In the genomic region with DNA sequence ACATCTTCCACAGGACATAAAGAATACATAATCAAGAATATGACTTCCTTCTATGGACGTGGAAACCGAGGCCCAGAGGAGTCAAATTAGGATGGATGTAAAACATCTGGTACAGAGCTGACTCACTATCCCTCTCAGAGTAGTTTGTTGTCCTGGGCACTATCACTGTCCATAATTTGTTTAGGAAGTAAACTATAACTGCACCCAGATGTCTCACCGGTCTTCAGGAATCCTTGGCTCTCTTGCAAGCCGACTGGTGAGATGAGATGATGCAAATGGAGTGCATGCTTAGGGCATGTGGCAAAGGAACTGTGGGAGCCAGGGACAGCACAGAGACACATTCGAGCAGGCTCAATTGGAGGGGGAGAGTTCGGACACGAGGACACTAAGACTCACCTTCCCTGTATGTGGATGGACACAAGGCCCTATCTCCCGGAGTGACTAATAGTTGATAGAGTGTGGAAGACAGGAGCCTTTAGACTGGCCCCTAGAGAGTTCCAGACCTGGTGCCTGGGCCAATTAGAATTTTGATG, we compare ENCODE assay signal across 32 mouse cellular contexts. TPM values are rescaled to one million over a fixed set of nuclear protein-coding genes. Genes with fewer than 3 reads are reported as not detected.
DNase-seq lines count a peak whose midpoint lies in the region; ATAC-seq and TF ChIP-seq lines count a peak whose summit lies in the region.
"Had no signal": no experiment of that assay in that cellular context is flagged by ENCODE, and none has a peak within 500 bp of the region (broad histone marks: within the 10 kb centered on the region; RNA-seq: fewer than 3 reads in every experiment).

No protein-coding gene starts in this region.

- H3K27ac ChIP-seq in limb, embryonic 14.5 days (replicated peaks; ENCODE audit: low read depth, low read length), result no peak overlapping the region
- no peak overlapping the region for H3K27ac ChIP-seq in limb, embryonic 10.5 days
- no peak overlapping the region for H3K27ac ChIP-seq in embryonic facial prominence, embryonic 10.5 days (replicated peaks)
- H3K27ac ChIP-seq in embryonic fibroblast, embryonic 13.5 days (ENCODE audit: insufficient read depth, low read length), result peak overlapping the region; percentile 52
- H3K27ac ChIP-seq: embryonic facial prominence, embryonic 13.5 days; heart, embryonic 10.5 days; heart, embryonic 15.5 days; hindbrain, embryonic 12.5 days; hindbrain, postnatal 0 days; intestine, embryonic 15.5 days; liver, embryonic 14.5 days; neural tube, embryonic 12.5 days had no signal

- H3K36me3 ChIP-seq in limb, embryonic 14.5 days (ENCODE audit: control insufficient read depth, insufficient read depth, low read length), result peaks cover 8% of the 10 kb centered on the region
- no peaks in the 10 kb centered on the region for H3K36me3 ChIP-seq in limb, embryonic 10.5 days
- H3K36me3 ChIP-seq in embryonic facial prominence, embryonic 10.5 days (replicated peaks), result no peaks in the 10 kb centered on the region
- H3K36me3 ChIP-seq: heart, embryonic 10.5 days; heart, embryonic 15.5 days; hindbrain, embryonic 12.5 days; intestine, embryonic 15.5 days; neural tube, embryonic 12.5 days had no signal

- TF ChIP-seq POLR2A in limb, embryonic 14.5 days (IDR thresholded peaks at IDR 0.05; ENCODE audit: borderline replicate concordance, extremely low read depth, insufficient read depth, insufficient read length), result no peak
- TF ChIP-seq POLR2A in embryonic fibroblast, embryonic 13.5 days (IDR thresholded peaks at IDR 0.05; ENCODE audit: low read depth, low read length), result no peak

- no peak overlapping the region for H3K9ac ChIP-seq in limb, embryonic 14.5 days (ENCODE audit: low read depth, low read length, severe bottlenecking)
- H3K9ac ChIP-seq: embryonic facial prominence, embryonic 13.5 days; heart, embryonic 15.5 days; hindbrain, embryonic 12.5 days; intestine, embryonic 15.5 days; liver, embryonic 14.5 days; neural tube, embryonic 12.5 days had no signal

- no peak overlapping the region for H3K4me2 ChIP-seq in limb, embryonic 14.5 days (replicated peaks; ENCODE audit: low read depth, low read length, severe bottlenecking)
- H3K4me2 ChIP-seq: embryonic facial prominence, embryonic 13.5 days; heart, embryonic 15.5 days; hindbrain, embryonic 12.5 days; intestine, embryonic 15.5 days; midbrain, embryonic 11.5 days; neural tube, embryonic 12.5 days had no signal

- 64% methylated on average over 8 of the region's 8 CpGs for whole genome bisulfite sequencing in limb, embryonic 14.5 days
- 68% methylated on average over 8 of the region's 8 CpGs for WGBS in limb, embryonic 10.5 days
- 60% methylated on average over 8 of the region's 8 CpGs for WGBS in embryonic facial prominence, embryonic 10.5 days

- no peaks in the 10 kb centered on the region for H3K4me1 ChIP-seq in limb, embryonic 14.5 days (ENCODE audit: control insufficient read depth, insufficient read depth, low read length)
- H3K4me1 ChIP-seq in limb, embryonic 10.5 days, result peaks cover 2% of the 10 kb centered on the region
- peaks cover 17% of the 10 kb centered on the region for H3K4me1 ChIP-seq in embryonic facial prominence, embryonic 10.5 days
- H3K4me1 ChIP-seq in embryonic fibroblast, embryonic 13.5 days (ENCODE audit: control insufficient read depth, insufficient read depth, low read length), result peaks cover 5% of the 10 kb centered on the region
- H3K4me1 ChIP-seq: heart, embryonic 10.5 days; heart, embryonic 15.5 days; hindbrain, embryonic 12.5 days; intestine, embryonic 15.5 days; neural tube, embryonic 12.5 days had no signal

- ATAC-seq in limb, embryonic 14.5 days (ENCODE audit: low FRiP score, low read depth), result no peak
- ATAC-seq: activated CD4-positive, CD25-positive, alpha-beta regulatory T cell, adult 4 months; CD4-positive, CD25-positive, alpha-beta regulatory T cell, adult 4 months; forebrain, embryonic 14.5 days; hindbrain, postnatal 0 days; intestine, embryonic 15.5 days; midbrain, embryonic 16.5 days had no signal

- peak; percentile 18 for DNase-seq in limb, embryonic 14.5 days (ENCODE audit: low spot score)
- no peak for DNase-seq in limb, embryonic 10.5 days (ENCODE audit: low spot score)
- peak; percentile 96 for DNase-seq in 3T3-L1 (ENCODE audit: low read depth, low spot score)
- DNase-seq in embryonic facial prominence, embryonic 10.5 days (ENCODE audit: low spot score), result peak; percentile 17
- DNase-seq in ovary, postnatal 14 days (ENCODE audit: low spot score), result no peak
- no peak for DNase-seq in kidney, postnatal 36 days
- DNase-seq: adrenal gland, adult 2 months; cerebellum, adult 8-10 months; cerebellum, postnatal 25 days; gastrocnemius, postnatal 14 days; kidney, adult 2 months; kidney, postnatal 4 days; layer of hippocampus, postnatal 36 days; left cerebral cortex, postnatal 4 days; liver; right cerebral cortex, postnatal 14 days; thymus, adult 18-20 months; thymus, postnatal 25 days had no signal

- no peaks in the 10 kb centered on the region for H3K27me3 ChIP-seq in limb, embryonic 14.5 days (ENCODE audit: control insufficient read depth, insufficient read depth, low read length)
- no peaks in the 10 kb centered on the region for H3K27me3 ChIP-seq in limb, embryonic 10.5 days (ENCODE audit: low read depth, poor library complexity, severe bottlenecking)
- H3K27me3 ChIP-seq in embryonic facial prominence, embryonic 10.5 days (replicated peaks; ENCODE audit: low read depth, poor library complexity, severe bottlenecking), result peaks cover 26% of the 10 kb centered on the region
- H3K27me3 ChIP-seq: embryonic facial prominence, embryonic 13.5 days; intestine, embryonic 15.5 days; neural tube, embryonic 12.5 days had no signal

- no peaks in the 10 kb centered on the region for H3K9me3 ChIP-seq in limb, embryonic 14.5 days (ENCODE audit: control insufficient read depth, low read length)
- no peaks in the 10 kb centered on the region for H3K9me3 ChIP-seq in limb, embryonic 10.5 days (replicated peaks)
- no peaks in the 10 kb centered on the region for H3K9me3 ChIP-seq in embryonic facial prominence, embryonic 10.5 days
- H3K9me3 ChIP-seq: embryonic facial prominence, embryonic 13.5 days; heart, embryonic 10.5 days; heart, embryonic 15.5 days; hindbrain, embryonic 12.5 days; intestine, embryonic 15.5 days; neural tube, embryonic 12.5 days had no signal

- no peak overlapping the region for H3K4me3 ChIP-seq in limb, embryonic 14.5 days (replicated peaks; ENCODE audit: low read length)
- H3K4me3 ChIP-seq in limb, embryonic 10.5 days, result no peak overlapping the region
- H3K4me3 ChIP-seq in embryonic facial prominence, embryonic 10.5 days, result no peak overlapping the region
- no peak overlapping the region for H3K4me3 ChIP-seq in embryonic fibroblast, embryonic 13.5 days (ENCODE audit: insufficient read depth, low read length)
- H3K4me3 ChIP-seq: embryonic facial prominence, embryonic 13.5 days; heart, embryonic 10.5 days; heart, embryonic 15.5 days; hindbrain, embryonic 12.5 days; intestine, embryonic 15.5 days; neural tube, embryonic 12.5 days had no signal

- no peak for TF ChIP-seq CTCF in embryonic fibroblast, embryonic 13.5 days (IDR thresholded peaks at IDR 0.05; ENCODE audit: borderline replicate concordance, insufficient read depth, low read length)

RNA-seq across cellular contexts. Expression of a gene that starts 10.8 kb away (rescaled TPM):
- polyA plus RNA-seq in limb, embryonic 14.5 days (2012; rRNA removed), result 27.6 and 32.3 TPM in 2 replicates
- 27.1 and 33.6 TPM in 2 replicates for polyA plus RNA-seq in limb, embryonic 14.5 days (2014; fragmentation: Nextera tagmentation; extraction: Ambion mirVana)
- 2.4 and 4.4 TPM in 2 replicates for polyA plus RNA-seq in limb, embryonic 10.5 days (2016; fragmentation: Nextera tagmentation; extraction: Ambion mirVana)
- 2.2 and 3.6 TPM in 2 replicates for polyA plus RNA-seq in embryonic facial prominence, embryonic 10.5 days (2016; fragmentation: Nextera tagmentation; extraction: Ambion mirVana)
- polyA plus RNA-seq in embryonic fibroblast, embryonic 13.5 days (2011; ENCODE audit: insufficient read length, low read depth, missing spikeins), result 36.4 and 73.4 TPM in 2 replicates

RNA-seq across cellular contexts. Expression of a gene that starts 44.4 kb away (rescaled TPM):
- 8.7 and 9.5 TPM in 2 replicates for polyA plus RNA-seq in limb, embryonic 14.5 days (2012; rRNA removed)
- polyA plus RNA-seq in limb, embryonic 14.5 days (2014; fragmentation: Nextera tagmentation; extraction: Ambion mirVana), result 12.3 and 14.4 TPM in 2 replicates
- 21.8 and 22.9 TPM in 2 replicates for polyA plus RNA-seq in limb, embryonic 10.5 days (2016; fragmentation: Nextera tagmentation; extraction: Ambion mirVana)
- 23.7 and 25.8 TPM in 2 replicates for polyA plus RNA-seq in embryonic facial prominence, embryonic 10.5 days (2016; fragmentation: Nextera tagmentation; extraction: Ambion mirVana)
- 6.3 and 6.5 TPM in 2 replicates for polyA plus RNA-seq in embryonic fibroblast, embryonic 13.5 days (2011; ENCODE audit: insufficient read length, low read depth, missing spikeins)

Comparison
In these comparisons a context has a peak if more than half of its experiments do, and no peak if none do; other contexts are left out.
1. DNase-seq: peak in limb, embryonic 14.5 days (single experiment), 3T3-L1 (single experiment) and embryonic facial prominence, embryonic 10.5 days (single experiment); none in limb, embryonic 10.5 days (single experiment), ovary, postnatal 14 days (single experiment) and kidney, postnatal 36 days (0 of 2).